Mouse (Mus musculus): ENCODE measurements around the gene Dusp3. TPM values are rescaled to one million over a fixed set of nuclear protein-coding genes. Genes with fewer than 3 reads are reported as not detected.
A peak's percentile ranks its signal among the peaks of the same experiment; 100 is the strongest.

The Dusp3 gene
- polyA plus RNA-seq, 1 experiment from 2014 or later = 20.2 TPM

DNA sequence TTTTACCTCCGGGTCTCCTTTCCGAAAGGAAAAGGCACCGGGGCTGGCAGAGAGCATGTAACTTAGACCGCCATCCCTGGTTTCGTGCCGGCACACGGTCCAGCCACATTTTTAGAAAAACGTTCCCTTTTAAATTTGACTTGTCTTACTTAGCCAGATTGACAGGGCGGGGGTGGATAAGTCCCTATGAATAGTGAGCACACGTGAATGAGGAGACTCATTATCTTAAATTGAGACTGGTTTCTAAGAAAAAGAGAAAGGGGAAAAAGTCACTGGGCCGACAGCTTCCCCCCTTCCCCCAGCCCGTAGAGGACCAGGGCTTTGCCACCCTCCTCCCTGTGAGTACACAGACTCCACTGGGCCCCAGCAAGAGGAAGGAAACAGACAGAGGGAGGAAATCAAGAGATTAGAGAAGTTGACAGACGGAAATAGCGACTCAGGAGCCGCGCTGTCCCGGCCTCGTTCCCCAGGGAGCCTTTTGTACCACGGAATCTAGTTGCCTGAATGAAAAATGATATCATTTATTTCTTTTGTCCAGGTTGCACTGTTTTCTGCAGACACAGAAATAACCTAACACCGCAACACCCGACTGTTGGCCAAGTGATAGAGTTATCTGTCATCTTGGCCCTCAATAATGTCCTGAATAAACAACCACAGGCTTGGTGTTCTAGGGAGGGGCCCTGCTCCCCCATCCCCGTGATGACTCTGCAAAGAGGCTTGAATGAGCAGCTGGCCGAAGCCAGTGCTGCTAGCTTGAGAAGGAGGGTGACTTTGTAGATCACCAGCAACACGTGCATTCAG is 34.1 kb downstream of the Dusp3 start:
- Histone ChIP-seq H3K4me1 (replicated peaks) (peaks cover 14% of the 10 kb centered on the region), H3K27me3 (peaks cover 8% of the 10 kb centered on the region), H3K27ac (replicated peaks) (no peak overlapping the region), H3K4me3 (no peak overlapping the region), H3K36me3 (no peaks in the 10 kb centered on the region), H3K9me3 (no peaks in the 10 kb centered on the region), H3K4me2 (0 out of 2 replicates have a peak overlapping the region, but pooled peaks have one; percentile 9), H3K9ac (0 out of 2 replicates have a peak overlapping the region, but pooled peaks have one; percentile 34)
- ATAC-seq (ENCODE audit: low read depth) = no peak
- WGBS = 34% methylated on average over 24 of the region's 24 CpGs

DNA sequence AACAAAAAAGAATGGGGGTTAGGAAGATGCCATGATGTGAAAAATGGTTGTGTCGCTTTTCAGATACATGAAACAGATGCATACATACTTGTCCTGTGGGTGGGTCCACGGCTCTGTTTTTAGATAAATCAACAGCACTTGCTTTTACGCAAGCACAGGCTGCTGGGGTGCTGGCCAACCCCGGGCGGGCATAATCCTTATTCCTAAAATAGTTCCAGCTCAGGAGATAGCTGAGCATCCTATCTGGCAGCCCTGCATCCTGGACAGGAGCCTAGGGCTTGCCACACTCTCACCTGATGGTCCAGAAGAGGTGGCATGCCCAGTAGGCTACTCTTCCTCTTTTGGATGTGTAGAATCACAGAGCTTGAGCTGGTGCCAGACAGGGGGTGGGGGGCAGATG is 36.8 kb downstream of the Dusp3 start:
- H3K4me3 ChIP-seq = no peak overlapping the region
- H3K9ac ChIP-seq = no peak overlapping the region
- 87% methylated on average over 5 of the region's 5 CpGs for WGBS
- peaks cover 2% of the 10 kb centered on the region for H3K27me3 ChIP-seq
- ATAC-seq (ENCODE audit: low read depth) = no peak
- no peak overlapping the region for H3K27ac ChIP-seq (replicated peaks)
- no peak overlapping the region for H3K4me2 ChIP-seq
- no peaks in the 10 kb centered on the region for H3K9me3 ChIP-seq
- no peaks in the 10 kb centered on the region for H3K36me3 ChIP-seq
- peaks cover 14% of the 10 kb centered on the region for H3K4me1 ChIP-seq (replicated peaks)

DNA sequence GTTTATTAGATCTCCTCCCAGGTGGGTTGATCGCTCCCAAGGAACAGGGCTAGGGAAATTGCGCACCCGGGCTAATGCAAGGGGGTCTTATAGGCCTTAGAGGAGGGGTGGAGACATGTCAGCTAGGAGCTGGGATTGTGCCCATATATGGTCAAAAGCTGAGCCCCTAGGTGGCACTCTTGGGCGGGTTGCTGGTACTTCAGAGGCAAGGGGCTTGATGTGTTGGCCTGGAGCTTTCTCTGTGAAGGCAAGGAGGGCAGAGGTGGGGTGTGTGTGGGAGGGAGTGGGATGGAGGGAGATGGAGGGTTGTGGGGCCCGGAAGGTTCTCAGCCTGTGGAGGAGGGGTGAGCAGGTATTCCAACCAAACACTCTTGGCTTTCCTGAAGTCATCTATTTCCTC is 40.3 kb downstream of the Dusp3 start:
- Histone ChIP-seq H3K27ac (replicated peaks) (no peak overlapping the region), H3K36me3 (no peaks in the 10 kb centered on the region), H3K4me2 (no peak overlapping the region), H3K9ac (no peak overlapping the region), H3K4me1 (replicated peaks) (no peaks in the 10 kb centered on the region), H3K9me3 (peaks cover 6% of the 10 kb centered on the region; the same call in 1 of the 2 replicates), H3K27me3 (no peaks in the 10 kb centered on the region; the same call in none of the 2 replicates), H3K4me3 (no peak overlapping the region)
- peak; percentile 27; the same call in 1 of the 2 replicates for ATAC-seq (ENCODE audit: low read depth)
- 21% methylated on average over 5 of the region's 5 CpGs for WGBS

DNA sequence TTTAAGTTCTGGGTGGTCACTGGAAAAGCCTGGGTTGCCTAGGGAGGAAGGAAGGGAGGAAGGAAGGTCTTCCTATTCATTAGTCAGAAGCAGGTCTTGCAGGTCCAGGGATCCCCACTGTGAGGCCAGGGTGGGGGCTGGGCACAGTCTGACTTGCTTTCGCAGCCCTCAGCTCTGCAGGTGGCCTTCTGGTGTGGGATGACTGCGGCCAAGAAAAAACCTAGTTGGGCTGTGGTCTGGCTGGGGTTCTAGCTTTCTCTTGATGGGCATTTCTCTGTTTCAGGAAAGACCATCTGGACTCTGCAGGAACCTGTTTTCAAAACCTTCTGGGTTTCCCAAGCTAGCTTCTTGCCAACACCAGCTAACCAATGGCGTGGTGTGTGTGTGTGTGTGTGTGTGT is 43.8 kb downstream of the Dusp3 start:
- H3K9ac ChIP-seq = no peak overlapping the region
- H3K36me3 ChIP-seq = no peaks in the 10 kb centered on the region
- H3K9me3 ChIP-seq = peaks cover 6% of the 10 kb centered on the region; the same call in 1 of the 2 replicates
- no peak overlapping the region for H3K4me3 ChIP-seq
- WGBS = 34% methylated on average over 3 of the region's 3 CpGs
- no peak overlapping the region for H3K27ac ChIP-seq (replicated peaks)
- H3K4me1 ChIP-seq (replicated peaks) = peaks cover under 1% of the 10 kb centered on the region; the same call in 1 of the 2 replicates
- ATAC-seq (ENCODE audit: low read depth) = no peak
- H3K27me3 ChIP-seq = peaks cover 13% of the 10 kb centered on the region
- no peak overlapping the region for H3K4me2 ChIP-seq

DNA sequence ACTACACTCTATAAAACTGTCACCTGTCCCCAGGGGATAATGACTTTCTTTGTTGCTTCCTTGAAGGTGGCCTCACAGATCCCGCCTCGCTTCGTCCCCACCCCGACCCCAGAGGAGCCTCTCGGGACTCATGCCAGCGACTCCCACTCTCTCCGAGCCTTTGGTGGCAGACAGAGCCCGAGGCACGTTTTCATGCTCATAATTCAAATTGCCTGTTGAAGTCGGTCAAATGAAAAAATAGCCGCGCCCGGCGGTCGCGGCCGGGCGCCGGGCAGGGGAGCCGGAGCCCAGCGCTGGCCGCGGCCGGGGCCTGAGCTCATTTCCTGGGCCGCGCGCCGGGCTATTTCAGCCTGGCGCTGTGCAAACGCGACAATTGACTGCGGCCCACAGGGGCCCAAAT is 49.7 kb downstream of the Dusp3 start:
- peaks cover 21% of the 10 kb centered on the region for H3K4me1 ChIP-seq (replicated peaks)
- peaks cover 37% of the 10 kb centered on the region for H3K27me3 ChIP-seq
- peak overlapping the region; percentile 69 for H3K9ac ChIP-seq
- peak overlapping the region; percentile 72 for H3K4me2 ChIP-seq
- H3K9me3 ChIP-seq = no peaks in the 10 kb centered on the region
- H3K36me3 ChIP-seq = no peaks in the 10 kb centered on the region
- 0 out of 2 replicates have a peak, but pooled peaks have one; percentile 51 for ATAC-seq (ENCODE audit: low read depth)
- no peak overlapping the region for H3K27ac ChIP-seq (replicated peaks)
- H3K4me3 ChIP-seq = peak overlapping the region; percentile 40
- WGBS = under 1% methylated on average over 32 of the region's 32 CpGs

DNA sequence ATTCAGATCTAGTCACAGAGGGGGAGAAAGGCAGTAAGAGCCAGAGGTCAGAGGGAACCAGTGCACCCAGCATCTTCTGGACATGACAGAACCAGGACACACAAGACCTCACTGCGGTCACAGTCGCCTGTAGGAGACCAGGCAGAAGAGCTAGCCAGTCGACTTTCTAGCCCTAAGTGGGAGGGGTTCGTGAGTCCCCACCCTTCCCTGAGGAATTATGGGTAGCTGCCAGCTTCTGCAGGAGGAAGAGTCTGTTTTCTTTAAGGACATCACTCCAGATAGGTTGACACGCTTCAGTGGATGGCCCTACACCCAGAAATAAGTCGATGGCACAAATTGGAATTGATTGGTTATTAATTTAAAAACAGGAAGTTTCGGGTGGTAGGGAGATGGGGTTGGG is 50.4 kb downstream of the Dusp3 start:
- Histone ChIP-seq H3K4me1 (replicated peaks) (peaks cover 21% of the 10 kb centered on the region), H3K9me3 (no peaks in the 10 kb centered on the region), H3K27me3 (peaks cover 37% of the 10 kb centered on the region), H3K27ac (replicated peaks) (no peak overlapping the region), H3K9ac (no peak overlapping the region), H3K36me3 (no peaks in the 10 kb centered on the region), H3K4me2 (peak overlapping the region; percentile 72; the same call in 1 of the 2 replicates), H3K4me3 (no peak overlapping the region)
- ATAC-seq (ENCODE audit: low read depth) = no peak
- WGBS = 25% methylated on average over 7 of the region's 7 CpGs

DNA sequence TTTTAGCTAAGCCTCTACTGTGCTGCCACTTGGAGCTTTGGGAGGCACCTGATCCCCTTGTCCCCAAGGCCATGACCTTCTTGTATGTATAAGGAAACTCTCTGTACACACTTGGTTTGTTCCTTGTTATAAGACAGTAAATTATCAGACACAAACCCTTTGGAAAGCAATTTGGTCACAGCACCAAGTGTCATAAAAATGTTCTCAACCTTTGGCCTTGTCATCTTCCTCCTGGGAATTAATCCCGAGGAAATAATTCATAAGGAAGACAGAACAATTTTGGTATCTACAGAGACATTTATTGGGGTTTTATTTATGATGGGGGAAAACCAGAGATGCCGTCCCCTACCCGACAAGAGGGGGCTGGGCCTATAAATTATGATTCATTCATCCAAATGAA is 51.1 kb downstream of the Dusp3 start:
- H3K4me1 ChIP-seq (replicated peaks) = peaks cover 21% of the 10 kb centered on the region
- H3K4me2 ChIP-seq = no peak overlapping the region
- 46% methylated on average over 3 of the region's 3 CpGs for WGBS
- H3K9ac ChIP-seq = no peak overlapping the region
- no peaks in the 10 kb centered on the region for H3K9me3 ChIP-seq
- no peak for ATAC-seq (ENCODE audit: low read depth)
- no peak overlapping the region for H3K27ac ChIP-seq (replicated peaks)
- H3K36me3 ChIP-seq = no peaks in the 10 kb centered on the region
- no peak overlapping the region for H3K4me3 ChIP-seq
- peaks cover 37% of the 10 kb centered on the region for H3K27me3 ChIP-seq

DNA sequence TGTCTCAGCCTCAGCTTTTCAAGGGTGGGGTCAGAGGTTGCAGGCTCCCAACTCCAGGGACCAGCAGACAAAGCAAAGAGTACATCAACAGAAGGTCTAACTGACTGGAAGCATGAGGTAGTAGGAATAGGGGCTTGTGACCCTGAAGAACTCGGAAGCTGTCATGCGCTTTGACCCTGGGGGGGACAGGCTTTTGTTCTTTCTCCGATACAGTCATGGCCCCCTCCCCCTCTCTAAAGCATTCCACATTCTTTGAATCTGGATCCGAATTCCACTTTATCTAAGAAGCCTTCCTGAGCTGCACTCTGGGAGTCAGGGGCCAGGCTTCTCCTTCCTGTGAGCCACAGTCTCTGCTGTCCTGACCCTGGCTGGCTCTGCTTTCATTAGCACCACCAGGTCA is 54.8 kb downstream of the Dusp3 start:
- Histone ChIP-seq H3K27me3 (peaks cover 19% of the 10 kb centered on the region; the same call in 1 of the 2 replicates), H3K4me3 (no peak overlapping the region), H3K36me3 (no peaks in the 10 kb centered on the region), H3K4me1 (replicated peaks) (peaks cover 13% of the 10 kb centered on the region), H3K9ac (no peak overlapping the region), H3K27ac (replicated peaks) (no peak overlapping the region), H3K9me3 (no peaks in the 10 kb centered on the region), H3K4me2 (no peak overlapping the region)
- 49% methylated on average over 4 of the region's 4 CpGs for WGBS
- no peak for ATAC-seq (ENCODE audit: low read depth)

DNA sequence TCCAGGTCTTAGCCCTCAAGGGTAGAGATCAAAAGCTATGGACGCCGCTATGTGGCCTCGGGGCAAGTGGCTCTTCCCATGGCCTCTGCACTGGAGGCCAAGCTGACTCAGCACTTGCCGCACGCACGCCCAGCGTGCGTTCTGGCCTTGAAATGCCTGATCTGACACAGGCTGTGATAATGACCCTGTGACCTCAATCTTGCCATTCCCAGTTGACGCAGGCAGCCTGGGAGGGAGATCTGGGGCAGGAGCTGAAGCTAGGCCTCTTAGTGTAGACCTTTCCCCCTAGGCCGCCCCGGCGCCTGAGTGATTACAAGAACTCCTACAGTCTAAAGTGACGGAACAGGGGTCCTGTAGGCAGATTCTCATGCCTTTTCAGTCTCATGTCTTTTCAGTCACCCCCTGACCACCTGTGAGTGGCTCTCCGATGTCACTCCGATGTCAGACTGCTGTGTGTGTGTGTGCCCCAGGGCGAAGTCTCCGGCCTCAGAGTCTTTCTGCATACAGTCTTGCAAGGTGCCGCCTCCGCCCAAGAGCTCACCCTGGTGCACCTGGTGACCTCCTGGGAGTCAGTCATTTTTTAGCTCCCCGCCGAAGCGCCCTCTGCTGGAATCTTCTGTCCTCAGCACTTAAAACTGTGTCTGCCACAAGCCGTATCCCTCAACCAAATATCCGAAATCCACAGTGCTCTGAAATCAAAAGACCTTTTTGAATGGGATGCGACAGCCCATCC is 58.6 kb downstream of the Dusp3 start:
- Histone ChIP-seq H3K27ac (replicated peaks) (no peak overlapping the region), H3K4me1 (replicated peaks) (peaks cover 3% of the 10 kb centered on the region; the same call in 1 of the 2 replicates), H3K27me3 (peaks cover 3% of the 10 kb centered on the region), H3K9ac (no peak overlapping the region), H3K4me2 (no peak overlapping the region), H3K9me3 (no peaks in the 10 kb centered on the region), H3K4me3 (no peak overlapping the region), H3K36me3 (no peaks in the 10 kb centered on the region)
- no peak for ATAC-seq (ENCODE audit: low read depth)
- 26% methylated on average over 25 of the region's 25 CpGs for WGBS

DNA sequence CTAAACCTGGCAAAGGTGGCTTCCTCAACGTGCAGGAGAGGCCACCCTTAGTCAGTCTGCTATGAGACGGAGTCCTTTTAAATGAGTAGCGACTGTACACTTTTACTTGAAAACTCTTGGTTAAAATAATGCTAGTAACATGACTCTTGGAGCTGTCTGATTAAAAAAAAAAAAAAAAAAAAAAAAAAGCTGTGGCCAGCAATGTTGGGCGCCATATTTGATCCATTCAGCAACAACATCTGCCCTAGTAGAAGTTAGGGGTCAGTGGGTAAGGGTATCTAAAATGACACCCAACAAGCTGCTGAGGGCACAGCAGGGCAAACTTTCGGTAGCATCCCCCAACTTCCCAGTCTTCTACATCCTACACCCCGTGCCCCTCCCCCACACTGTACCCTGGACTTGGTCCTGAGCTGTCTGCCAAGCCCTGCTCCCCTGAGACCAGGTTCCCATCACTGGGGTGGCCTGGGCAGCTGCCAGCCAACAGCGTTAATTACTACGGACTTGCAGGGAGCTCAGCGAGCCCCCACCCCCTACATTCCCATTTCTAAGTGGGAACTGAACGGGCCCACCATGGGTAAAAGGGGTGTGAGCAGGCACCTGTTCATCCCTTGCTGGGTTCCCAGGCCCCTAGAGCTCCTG is 59.7 kb downstream of the Dusp3 start:
- no peaks in the 10 kb centered on the region for H3K36me3 ChIP-seq
- peaks cover 3% of the 10 kb centered on the region; the same call in 1 of the 2 replicates for H3K4me1 ChIP-seq (replicated peaks)
- no peak overlapping the region for H3K9ac ChIP-seq
- no peak for ATAC-seq (ENCODE audit: low read depth)
- no peak overlapping the region for H3K4me3 ChIP-seq
- H3K4me2 ChIP-seq = no peak overlapping the region
- no peaks in the 10 kb centered on the region for H3K9me3 ChIP-seq
- H3K27ac ChIP-seq (replicated peaks) = no peak overlapping the region
- H3K27me3 ChIP-seq = peaks cover 3% of the 10 kb centered on the region
- WGBS = 70% methylated on average over 10 of the region's 10 CpGs

DNA sequence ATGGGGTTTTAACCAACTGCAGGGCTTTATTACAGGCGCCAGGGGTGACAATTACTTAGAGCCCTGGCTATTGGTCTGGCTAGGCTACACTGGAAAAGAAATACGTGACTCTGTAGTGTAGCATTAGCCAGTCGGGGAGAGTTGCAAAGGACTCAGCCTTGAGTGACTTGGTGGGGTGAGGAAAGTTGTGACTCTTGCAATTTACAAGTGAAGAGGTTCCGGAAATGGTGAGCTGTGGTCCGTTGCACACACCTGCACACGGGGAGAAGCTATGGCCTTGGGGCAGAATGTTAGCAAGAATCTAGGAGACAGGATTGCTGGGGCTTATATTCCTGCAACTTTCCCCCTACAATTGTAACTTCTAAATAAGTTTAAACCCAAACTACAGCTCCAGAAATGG is 61.2 kb downstream of the Dusp3 start:
- 68% methylated on average over 6 of the region's 6 CpGs for WGBS
- H3K27me3 ChIP-seq = peaks cover 3% of the 10 kb centered on the region
- no peaks in the 10 kb centered on the region for H3K9me3 ChIP-seq
- no peaks in the 10 kb centered on the region for H3K36me3 ChIP-seq
- H3K4me3 ChIP-seq = no peak overlapping the region
- no peak for ATAC-seq (ENCODE audit: low read depth)
- H3K27ac ChIP-seq (replicated peaks) = no peak overlapping the region
- no peak overlapping the region for H3K4me2 ChIP-seq
- peaks cover 3% of the 10 kb centered on the region; the same call in 1 of the 2 replicates for H3K4me1 ChIP-seq (replicated peaks)
- H3K9ac ChIP-seq = no peak overlapping the region

Data from neural tube, embryonic 13.5 days (tissue).